Mouse (Mus musculus): ENCODE measurements around the gene Cfap77.

The Cfap77 gene

GRCm38 (mm10) chr2:28903871-28904270 lies 151.0 kb downstream of the Cfap77 start:
- no peak for DNase-seq (ENCODE audit: low read depth)

- no peak for DNase-seq (ENCODE audit: low read depth)
Observed at GRCm38 (mm10) chr2:28902291-28902690, 152.6 kb downstream of the Cfap77 start.

DNA sequence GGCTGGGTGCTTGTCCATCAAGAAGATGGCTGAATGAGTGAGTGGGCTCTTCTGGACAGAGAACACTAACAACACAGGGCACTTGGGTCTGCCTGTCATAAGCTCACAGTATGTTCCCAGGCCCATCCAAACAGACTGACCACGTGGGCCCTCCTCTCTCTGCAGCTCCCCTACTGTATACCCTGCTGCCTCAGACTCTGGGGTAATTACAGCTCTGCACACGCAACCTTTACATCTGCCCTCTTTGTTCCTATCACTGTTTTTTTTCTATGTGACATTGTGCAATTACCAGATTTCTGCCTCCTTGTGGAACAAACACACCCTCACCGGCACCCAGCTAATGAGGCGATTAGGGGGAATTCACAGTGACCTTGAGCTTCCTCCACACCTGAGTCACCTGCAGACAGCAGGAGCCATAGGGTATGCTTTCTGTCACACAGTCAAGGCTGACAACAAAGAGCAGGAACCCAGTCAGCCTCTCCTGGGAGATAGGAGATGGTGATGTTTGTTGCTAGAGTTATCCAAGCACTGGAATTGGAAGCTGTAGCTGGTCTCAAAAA lies 157.4 kb downstream of the Cfap77 start:
- no peak for DNase-seq (ENCODE audit: low read depth)

DNA sequence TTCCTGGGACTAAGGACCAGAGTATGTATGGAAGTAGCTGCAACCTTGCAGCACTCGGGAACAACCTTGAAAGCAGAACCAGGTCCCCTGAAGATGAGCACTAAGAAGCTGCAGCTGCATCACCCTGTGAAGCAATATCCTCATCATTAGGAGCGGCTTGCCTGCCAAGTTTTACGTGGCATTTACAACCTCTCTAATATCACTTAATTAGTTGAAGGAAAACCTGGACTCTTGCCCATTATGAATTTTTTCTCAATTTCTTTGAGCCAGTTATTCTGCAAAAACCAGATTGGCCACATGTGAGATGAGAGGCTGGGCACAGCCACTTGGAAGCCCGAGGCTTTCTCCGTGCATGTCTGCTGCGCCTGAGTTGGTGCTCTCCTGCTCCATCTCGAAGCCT lies 159.0 kb downstream of the Cfap77 start:
- no peak for DNase-seq (ENCODE audit: low read depth)

GRCm38 (mm10) chr2:28893526-28893925 lies 161.3 kb downstream of the Cfap77 start:
- no peak for DNase-seq (ENCODE audit: low read depth)

DNA sequence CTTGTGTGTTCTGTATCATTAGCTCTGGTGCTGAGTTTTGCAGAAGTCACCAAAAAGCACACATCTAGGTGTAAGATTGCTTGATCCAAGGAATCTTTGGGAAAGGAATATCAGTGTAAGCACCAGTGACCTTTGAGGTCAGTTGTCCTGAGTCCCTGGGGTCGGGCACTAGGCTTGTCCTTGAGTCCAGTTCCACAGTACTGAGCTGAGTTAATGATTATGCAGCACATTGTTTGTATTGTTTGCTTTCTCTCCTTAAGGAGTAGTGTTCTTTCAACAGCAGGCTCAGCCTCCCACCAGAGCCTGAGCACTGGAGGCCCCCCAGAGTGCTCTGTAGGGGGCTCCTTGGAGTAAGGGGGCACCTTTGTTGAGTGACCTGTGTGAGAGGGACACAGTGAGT lies 162.1 kb downstream of the Cfap77 start:
- DNase-seq (ENCODE audit: low read depth) = no peak

GRCm38 (mm10) chr2:28884914-28885313 lies 170.0 kb downstream of the Cfap77 start:
- DNase-seq (ENCODE audit: low read depth) = no peak

DNA sequence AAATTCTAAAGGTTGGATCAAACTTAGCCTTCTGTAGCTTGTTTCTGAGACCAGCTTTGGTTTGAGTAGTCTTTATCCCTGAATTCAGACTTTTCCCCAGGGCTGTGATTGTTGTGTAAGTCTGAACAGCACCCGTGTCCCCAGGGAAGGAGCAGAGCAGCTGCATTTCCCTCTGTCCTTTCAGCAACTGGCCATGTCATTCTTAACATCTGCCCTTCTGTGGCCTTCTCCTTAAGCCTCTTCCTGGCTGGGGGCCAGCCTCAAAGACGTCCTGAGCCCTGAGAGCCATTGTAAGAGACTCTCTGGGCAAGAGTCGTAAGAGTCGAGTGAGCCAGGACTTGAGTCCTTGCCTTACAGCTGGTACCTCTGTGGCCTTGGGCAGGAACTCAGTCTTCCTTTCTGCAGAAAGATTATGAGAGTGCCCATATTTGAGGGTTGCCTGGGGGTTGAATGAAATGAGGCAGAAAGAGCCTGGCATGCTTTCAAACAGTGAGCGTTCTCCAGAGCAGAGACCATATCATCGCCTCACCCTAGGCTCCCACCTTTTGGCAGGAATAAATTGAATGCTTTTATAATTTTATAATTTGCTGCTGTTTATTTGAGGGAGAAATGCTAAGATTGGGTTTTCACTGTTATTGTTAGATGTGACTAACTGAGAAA lies 171.9 kb downstream of the Cfap77 start:
- DNase-seq (ENCODE audit: low read depth) = no peak

GRCm38 (mm10) chr2:28882047-28882446 lies 172.8 kb downstream of the Cfap77 start:
- DNase-seq (ENCODE audit: low read depth) = no peak

DNA sequence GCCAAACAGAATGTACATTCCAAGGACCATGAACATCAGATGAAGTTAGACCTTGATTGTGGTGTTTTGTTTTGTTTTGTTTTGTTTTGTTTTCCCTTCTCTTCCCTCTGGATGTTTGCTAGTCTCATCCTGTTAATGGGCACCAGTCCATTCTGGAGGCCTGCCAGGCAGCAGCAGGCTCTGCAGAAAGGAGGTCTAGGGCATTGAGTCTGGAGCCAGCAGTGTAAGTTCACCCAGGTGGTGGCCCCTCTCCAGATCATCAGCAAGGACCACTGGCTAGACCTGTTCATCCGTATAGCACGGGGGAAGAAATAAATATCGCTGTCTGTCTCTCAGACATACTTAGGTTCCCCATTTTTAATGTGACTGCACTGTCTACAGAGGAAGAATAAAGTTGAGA lies 173.6 kb downstream of the Cfap77 start:
- DNase-seq (ENCODE audit: low read depth) = no peak
